Mouse (Mus musculus): Measurements from ENCODE around the gene Actn2.

- TF ChIP-seq CTCF (IDR thresholded peaks at IDR 0.05; ENCODE audit: control insufficient read depth, insufficient read depth, low read length), result peak; percentile 17; the same call in 1 of the 2 replicates
- no peak for TF ChIP-seq POLR2A (IDR thresholded peaks at IDR 0.05; ENCODE audit: borderline replicate concordance, control insufficient read depth, low read depth, low read length)
Measured at GRCm38 (mm10) chr13:12261505-12261904, 79.1 kb downstream of the Actn2 start.

Data from bone marrow, adult 2 months (tissue).